Mouse (Mus musculus) midbrain, embryonic 11.5 days (tissue): ENCODE data around the gene Polr2j. TPM values are rescaled to one million over a fixed set of nuclear protein-coding genes. Genes with fewer than 3 reads are reported as not detected.
A peak's percentile ranks its signal among the peaks of the same experiment; 100 is the strongest.

Experiments
- ATAC-seq: fragments of 200-750 bp; cut with Nextera tagmentation; 2 replicates; pipeline ENCODE4 v1.8.0; 2017; ENCODE audit warnings: moderate TSS enrichment, moderate library complexity; ENCODE audit not compliant: low FRiP score
- DNase-seq: peaks from one replicate; pipeline ENCODE4 v3.0.0; 2015; ENCODE audit warnings: low spot score; ENCODE audit errors: missing footprints
- H3K27ac ChIP-seq: fragments of 300-500 bp; sonication (generic); 2 replicates; pipeline ENCODE4 v1.5.1; 2014; ENCODE audit warnings: low read depth, low read length
- H3K27me3 ChIP-seq: fragments of 300-500 bp; sonication (generic); 2 replicates; pipeline ENCODE4 v1.6.1; 2014; ENCODE audit warnings: mild to moderate bottlenecking, low read length, moderate library complexity, mixed read lengths; ENCODE audit not compliant: control insufficient read depth, insufficient read depth
- H3K36me3 ChIP-seq: fragments of 300-500 bp; sonication (generic); 2 replicates; pipeline ENCODE4 v1.6.1; 2014; ENCODE audit warnings: mild to moderate bottlenecking, low read length, moderate library complexity, mixed read lengths; ENCODE audit not compliant: control insufficient read depth, insufficient read depth
- H3K4me1 ChIP-seq: fragments of 300-500 bp; sonication (generic); 2 replicates; pipeline ENCODE4 v1.6.1; 2014; ENCODE audit warnings: low read length; ENCODE audit not compliant: control insufficient read depth, insufficient read depth
- H3K4me2 ChIP-seq: fragments of 300-500 bp; sonication (generic); 2 replicates; pipeline ENCODE4 v1.6.1; 2014; ENCODE audit warnings: mild to moderate bottlenecking, moderate library complexity
- H3K4me3 ChIP-seq: fragments of 300-500 bp; sonication (generic); 2 replicates; pipeline ENCODE4 v1.5.1; 2014; ENCODE audit warnings: low read depth, low read length
- H3K9ac ChIP-seq: fragments of 300-500 bp; sonication (generic); 2 replicates; pipeline ENCODE4 v1.6.1; 2014; ENCODE audit warnings: low read length
- H3K9me3 ChIP-seq: fragments of 300-500 bp; sonication (generic); 2 replicates; pipeline ENCODE4 v1.6.1; 2016; ENCODE audit warnings: low read length; ENCODE audit not compliant: control insufficient read depth
- WGBS: fragments of 180-500 bp; shearing (Covaris S2); extraction: QIAGEN DNeasy Blood & Tissue Kit; methylation state at CpG from one replicate; pipeline ENCODE4 v1.1.7; 2014; 5-methylcytosine and 5-hydroxymethylcytosine counted together
- polyA plus RNA-seq: library from polyadenylated mRNA; unstranded; fragments of >200 nt; fragmentation: Nextera tagmentation; extraction: Ambion mirVana; gene quantifications from 2 replicates; pipeline ENCODE4 v1.2.1, GENCODE M21; 2014

The Polr2j gene
- polyA plus RNA-seq, 1 experiment from 2014 or later = 257 TPM

GRCm38 (mm10) chr5:136136292-136136990 lies 20.0 kb downstream of the Polr2j start:
- no peaks in the 10 kb centered on the region for H3K27me3 ChIP-seq
- H3K9me3 ChIP-seq = no peaks in the 10 kb centered on the region
- peak overlapping the region; percentile 66 for H3K9ac ChIP-seq
- H3K4me2 ChIP-seq = peak overlapping the region; percentile 73
- H3K4me1 ChIP-seq = peaks cover 10% of the 10 kb centered on the region
- 10% methylated on average over 20 of the region's 20 CpGs for WGBS
- DNase-seq = no peak
- H3K27ac ChIP-seq = no peak overlapping the region
- ATAC-seq = 0 out of 2 replicates have a peak, but pooled peaks have one; percentile 7
- H3K36me3 ChIP-seq = peaks cover 23% of the 10 kb centered on the region
- peak overlapping the region; percentile 73 for H3K4me3 ChIP-seq

DNA sequence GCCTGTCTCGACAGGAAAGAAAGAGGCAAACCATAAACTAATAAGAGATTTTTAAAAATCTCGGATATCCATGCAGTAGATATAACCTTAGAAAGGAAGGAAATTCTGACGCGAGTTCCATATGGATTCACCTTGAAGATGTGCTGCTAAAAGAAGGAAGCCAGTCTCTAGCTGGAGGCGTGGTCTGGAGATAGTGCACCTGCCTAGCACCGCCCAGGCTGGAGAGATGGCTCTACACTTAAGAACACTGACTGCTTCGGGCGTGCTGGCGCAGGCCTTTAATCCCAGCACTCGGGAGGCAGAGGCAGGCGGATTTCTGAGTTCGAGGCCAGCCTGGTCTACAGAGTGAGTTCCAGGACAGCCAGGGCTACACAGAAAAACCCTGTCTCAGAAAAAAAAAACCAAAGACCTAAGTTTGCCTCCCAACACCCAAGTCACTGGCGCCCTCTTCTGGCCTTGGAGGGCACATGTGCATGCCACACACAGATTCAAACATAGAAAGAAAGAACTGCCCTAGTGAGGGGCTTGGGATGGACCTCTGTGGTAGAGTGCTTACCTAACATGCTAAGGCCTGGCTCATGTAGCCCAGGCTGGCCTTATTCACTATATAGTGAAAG lies 21.3 kb downstream of the Polr2j start:
- H3K36me3 ChIP-seq = peaks cover 25% of the 10 kb centered on the region
- ATAC-seq = no peak

GRCm38 (mm10) chr5:136139393-136139792 lies 23.0 kb downstream of the Polr2j start:
- no peak for ATAC-seq
- WGBS = 96% methylated on average over 13 of the region's 13 CpGs
- no peak overlapping the region for H3K27ac ChIP-seq
- H3K9ac ChIP-seq = no peak overlapping the region
- no peak overlapping the region for H3K4me3 ChIP-seq
- no peak for DNase-seq
- H3K27me3 ChIP-seq = no peaks in the 10 kb centered on the region
- no peaks in the 10 kb centered on the region for H3K9me3 ChIP-seq
- no peak overlapping the region for H3K4me2 ChIP-seq
- H3K4me1 ChIP-seq = peaks cover 10% of the 10 kb centered on the region
- H3K36me3 ChIP-seq = peaks cover 20% of the 10 kb centered on the region

More for the DNA sequence above, 21.3 kb downstream of the Polr2j start:
- Histone ChIP-seq H3K9me3 (no peaks in the 10 kb centered on the region), H3K9ac (no peak overlapping the region), H3K4me2 (no peak overlapping the region), H3K4me1 (peaks cover 10% of the 10 kb centered on the region), H3K27me3 (no peaks in the 10 kb centered on the region), H3K4me3 (no peak overlapping the region), H3K27ac (no peak overlapping the region)
- DNase-seq = peak; percentile 89
- 75% methylated on average over 13 of the region's 13 CpGs for WGBS

DNA sequence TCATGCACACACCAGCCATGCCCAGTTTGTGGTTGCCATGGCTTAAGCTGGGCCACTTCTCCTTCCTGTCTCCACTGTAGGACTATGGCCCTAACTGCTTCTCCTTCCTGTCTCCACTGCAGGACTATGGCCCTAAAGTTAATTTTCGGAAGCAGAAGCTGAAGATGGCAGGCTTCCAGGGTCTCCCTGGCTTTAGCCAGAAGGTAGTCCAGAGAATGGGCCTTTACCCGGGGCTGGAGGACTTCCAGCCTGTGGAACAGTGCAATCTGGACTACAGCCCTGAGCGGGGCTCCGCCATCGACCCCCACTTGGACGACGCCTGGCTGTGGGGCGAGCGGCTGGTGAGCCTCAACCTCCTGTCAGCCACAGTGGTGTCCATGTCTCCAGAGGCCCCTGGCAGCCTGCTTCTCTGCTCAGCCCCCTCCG lies 23.6 kb downstream of the Polr2j start:
- Histone ChIP-seq H3K27ac (no peak overlapping the region), H3K4me2 (no peak overlapping the region), H3K4me1 (peaks cover 5% of the 10 kb centered on the region), H3K4me3 (no peak overlapping the region), H3K9ac (no peak overlapping the region), H3K36me3 (peaks cover 20% of the 10 kb centered on the region), H3K27me3 (no peaks in the 10 kb centered on the region), H3K9me3 (no peaks in the 10 kb centered on the region)
- DNase-seq = no peak
- no peak for ATAC-seq
- 91% methylated on average over 10 of the region's 10 CpGs for WGBS

DNA sequence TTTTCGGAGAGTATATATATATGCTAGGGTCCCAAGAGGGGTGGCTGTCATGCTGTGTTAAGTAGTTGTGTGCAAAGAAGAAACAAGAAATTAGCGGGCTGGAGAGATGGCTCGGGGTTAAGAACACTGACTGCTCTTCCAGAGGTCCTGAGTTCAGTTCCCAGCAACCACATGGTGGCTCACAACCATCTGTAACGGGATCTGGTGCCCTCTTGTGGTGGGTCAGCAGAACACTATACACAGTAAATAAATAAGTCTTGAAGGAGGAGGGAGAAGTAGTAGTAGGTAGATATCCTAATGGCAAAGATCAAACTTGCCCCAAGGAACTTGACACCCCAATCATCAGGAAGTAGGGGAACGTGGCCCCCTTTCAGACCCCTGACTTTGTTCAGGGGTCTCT lies 26.3 kb downstream of the Polr2j start:
- Histone ChIP-seq H3K4me1 (no peaks in the 10 kb centered on the region), H3K4me3 (no peak overlapping the region), H3K36me3 (peaks cover 20% of the 10 kb centered on the region), H3K9me3 (no peaks in the 10 kb centered on the region), H3K9ac (no peak overlapping the region), H3K27me3 (no peaks in the 10 kb centered on the region), H3K4me2 (no peak overlapping the region), H3K27ac (no peak overlapping the region)
- DNase-seq (no peak), ATAC-seq (no peak)
- 87% methylated on average over 5 of the region's 5 CpGs for WGBS

DNA sequence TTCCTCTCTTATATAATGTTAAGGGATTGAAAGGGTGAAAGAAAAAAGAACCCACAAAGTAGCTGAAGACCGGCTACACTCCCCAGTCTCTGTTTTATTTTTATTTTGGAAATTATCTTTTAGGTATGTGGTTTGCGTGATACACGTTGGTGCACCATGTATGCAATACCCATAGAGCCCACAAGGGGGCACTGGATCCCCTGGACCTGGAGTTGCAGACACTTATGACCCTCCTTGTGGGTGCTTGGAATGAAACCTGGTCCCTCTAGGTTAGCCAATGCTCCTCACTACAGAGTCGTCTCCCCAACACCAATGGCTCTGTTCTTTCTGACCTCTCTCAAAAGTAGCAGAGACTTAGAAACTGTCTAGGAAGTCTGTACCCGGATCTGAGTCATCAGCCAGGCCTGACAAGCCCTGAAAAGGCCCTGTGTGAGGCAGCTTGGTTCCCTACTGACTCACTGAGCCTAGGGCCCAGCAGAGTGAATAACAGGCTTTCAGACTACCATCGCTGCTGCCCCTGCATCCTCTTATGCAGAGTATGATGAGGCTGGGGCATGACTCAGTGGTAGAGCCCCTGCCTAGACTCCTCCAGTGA lies 26.8 kb downstream of the Polr2j start:
- H3K9ac ChIP-seq = no peak overlapping the region
- no peaks in the 10 kb centered on the region for H3K27me3 ChIP-seq
- DNase-seq (no peak), ATAC-seq (no peak)
- no peak overlapping the region for H3K4me2 ChIP-seq
- 90% methylated on average over 6 of the region's 6 CpGs for WGBS
- no peaks in the 10 kb centered on the region for H3K4me1 ChIP-seq
- H3K9me3 ChIP-seq = no peaks in the 10 kb centered on the region
- H3K27ac ChIP-seq = no peak overlapping the region
- H3K36me3 ChIP-seq = peaks cover 20% of the 10 kb centered on the region
- no peak overlapping the region for H3K4me3 ChIP-seq

DNA sequence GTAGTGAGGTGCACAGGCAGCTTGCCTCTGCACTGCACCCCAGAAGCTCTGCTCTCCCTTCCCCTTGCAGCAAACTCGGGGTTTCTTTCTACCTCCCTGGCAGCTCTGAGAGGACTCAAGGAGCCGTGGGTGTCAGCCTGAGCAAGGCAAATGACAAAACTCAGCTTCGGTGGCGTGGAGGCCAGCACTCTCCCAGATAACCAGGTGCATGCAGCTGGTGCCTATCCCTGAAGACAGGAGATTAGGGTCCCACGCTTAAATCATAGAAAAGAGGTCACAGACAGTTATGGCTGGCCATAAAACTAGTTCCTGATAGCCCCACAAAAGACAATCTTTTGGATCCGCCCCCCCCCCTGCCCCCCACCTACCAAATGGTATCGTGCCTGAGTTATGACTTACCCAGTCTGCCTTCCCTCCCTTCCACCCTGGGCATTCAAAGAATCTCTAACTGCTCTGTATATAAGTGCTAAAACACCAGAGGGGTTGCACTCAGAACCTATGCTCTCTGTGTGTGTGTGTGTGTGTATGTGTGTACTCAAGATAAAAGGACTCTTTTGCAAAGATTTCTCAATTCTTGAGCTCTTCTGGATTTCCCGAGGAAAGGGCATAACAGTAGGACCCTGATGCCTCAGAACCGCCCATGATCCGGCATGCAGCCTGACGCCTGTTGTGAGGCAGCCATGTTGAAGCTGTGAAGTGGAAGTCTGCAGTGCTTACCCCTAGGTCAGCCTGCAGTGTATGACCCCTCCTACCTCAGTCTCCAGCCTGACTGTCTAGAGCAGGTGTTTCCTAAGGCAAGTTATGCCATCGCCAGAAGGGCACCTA lies 28.4 kb downstream of the Polr2j start:
- H3K9ac ChIP-seq = no peak overlapping the region
- H3K9me3 ChIP-seq = no peaks in the 10 kb centered on the region
- no peaks in the 10 kb centered on the region for H3K4me1 ChIP-seq
- no peaks in the 10 kb centered on the region for H3K27me3 ChIP-seq
- peaks cover 19% of the 10 kb centered on the region for H3K36me3 ChIP-seq
- DNase-seq (no peak), ATAC-seq (no peak)
- no peak overlapping the region for H3K4me3 ChIP-seq
- H3K27ac ChIP-seq = no peak overlapping the region
- no peak overlapping the region for H3K4me2 ChIP-seq
- WGBS = 80% methylated on average over 12 of the region's 12 CpGs

- 91% methylated on average over 1 of the region's 1 CpGs for WGBS
- H3K36me3 ChIP-seq = 0 out of 2 replicates have a peak, but pooled peaks cover 5% of the 10 kb centered on the region
- H3K4me2 ChIP-seq = no peak overlapping the region
- DNase-seq (no peak), ATAC-seq (no peak)
- H3K4me1 ChIP-seq = no peaks in the 10 kb centered on the region
- no peak overlapping the region for H3K4me3 ChIP-seq
- no peaks in the 10 kb centered on the region for H3K27me3 ChIP-seq
- H3K9ac ChIP-seq = no peak overlapping the region
- H3K9me3 ChIP-seq = no peaks in the 10 kb centered on the region
- no peak overlapping the region for H3K27ac ChIP-seq
Measured at GRCm38 (mm10) chr5:136146936-136147335, 30.5 kb downstream of the Polr2j start.
